Mouse (Mus musculus) lung, postnatal 10 days (tissue): Measurements from ENCODE around the gene Tacstd2.
"Not testable (repeated sequence)": the region's sequence is repeated elsewhere in the genome, so short reads cannot be mapped to it uniquely, and the experiment has no call there.

Experiments
- DNase-seq: peaks from one replicate; pipeline ENCODE4 v3.0.0; 2021

The Tacstd2 gene

GRCm38 (mm10) chr6:67535777-67536054, at the start of gene Tacstd2:
Gene Tacstd2, minus strand, starts transcription at chr6:67535796.
- DNase-seq: peak; percentile 36

DNA sequence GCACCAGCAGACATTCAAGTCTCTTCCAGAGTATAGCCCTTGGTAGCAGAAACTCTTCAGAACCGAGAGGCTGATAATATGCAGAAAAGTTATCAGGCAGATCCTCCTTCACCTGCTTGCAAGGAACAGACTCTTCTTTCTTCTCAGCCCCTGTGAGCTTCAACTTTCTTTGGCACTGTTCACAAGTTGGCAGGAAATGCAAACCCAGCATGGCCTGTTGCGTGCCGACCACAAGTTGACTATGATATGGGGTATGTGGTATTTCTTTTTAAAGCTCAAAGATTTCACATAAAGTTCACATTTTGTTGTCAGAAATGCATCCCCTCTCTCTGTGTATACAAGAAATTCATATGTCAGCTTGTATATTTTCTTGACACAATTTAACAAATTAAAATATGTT, 30.7 kb upstream of the Tacstd2 start:
- no peak for DNase-seq

- DNase-seq: no peak
These were observed 19.8 kb upstream of the Tacstd2 start for GRCm38 (mm10) chr6:67555376-67555775.

- DNase-seq: peak; percentile 24
These were observed 14.0 kb upstream of the Tacstd2 start for GRCm38 (mm10) chr6:67549550-67549949.

DNA sequence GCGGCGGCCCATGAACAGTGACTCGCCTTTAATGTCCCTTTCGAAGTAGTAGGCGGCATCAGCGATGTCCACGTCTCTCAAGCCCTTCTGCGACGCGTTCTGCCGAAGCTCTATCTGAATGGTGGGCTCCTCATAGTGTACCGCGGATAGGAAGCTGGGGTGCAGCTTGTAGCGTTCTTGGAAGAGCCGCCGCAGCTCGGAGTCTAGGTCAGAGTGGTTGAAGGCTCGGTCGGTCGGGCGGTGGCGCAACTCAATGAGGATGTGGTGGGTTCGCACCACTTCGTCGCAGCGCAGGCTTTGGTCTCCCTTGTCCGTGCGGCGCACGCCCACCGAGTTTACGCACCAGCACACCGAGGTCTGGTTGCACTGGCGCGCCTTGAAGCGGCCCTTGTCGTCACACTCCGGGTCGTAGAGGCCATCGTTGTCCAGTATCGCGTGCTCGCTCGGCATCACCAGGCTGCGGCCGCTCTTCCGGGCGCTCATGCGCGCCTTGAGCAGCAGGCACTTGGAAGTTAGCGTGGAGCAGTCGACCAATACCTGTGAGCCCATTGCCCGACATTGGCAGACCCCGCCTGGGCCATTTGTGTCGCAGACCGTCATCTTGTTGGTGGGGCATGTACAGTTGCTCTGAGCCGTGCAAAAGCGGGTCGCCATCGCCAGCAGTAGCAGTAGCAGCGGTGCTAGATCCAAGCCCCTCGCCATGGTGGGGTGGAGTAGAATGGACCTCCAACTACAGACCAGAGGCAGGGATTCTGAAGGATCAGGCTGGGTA, 405 bp downstream of the Tacstd2 start:
- peak; percentile 14 for DNase-seq

DNA sequence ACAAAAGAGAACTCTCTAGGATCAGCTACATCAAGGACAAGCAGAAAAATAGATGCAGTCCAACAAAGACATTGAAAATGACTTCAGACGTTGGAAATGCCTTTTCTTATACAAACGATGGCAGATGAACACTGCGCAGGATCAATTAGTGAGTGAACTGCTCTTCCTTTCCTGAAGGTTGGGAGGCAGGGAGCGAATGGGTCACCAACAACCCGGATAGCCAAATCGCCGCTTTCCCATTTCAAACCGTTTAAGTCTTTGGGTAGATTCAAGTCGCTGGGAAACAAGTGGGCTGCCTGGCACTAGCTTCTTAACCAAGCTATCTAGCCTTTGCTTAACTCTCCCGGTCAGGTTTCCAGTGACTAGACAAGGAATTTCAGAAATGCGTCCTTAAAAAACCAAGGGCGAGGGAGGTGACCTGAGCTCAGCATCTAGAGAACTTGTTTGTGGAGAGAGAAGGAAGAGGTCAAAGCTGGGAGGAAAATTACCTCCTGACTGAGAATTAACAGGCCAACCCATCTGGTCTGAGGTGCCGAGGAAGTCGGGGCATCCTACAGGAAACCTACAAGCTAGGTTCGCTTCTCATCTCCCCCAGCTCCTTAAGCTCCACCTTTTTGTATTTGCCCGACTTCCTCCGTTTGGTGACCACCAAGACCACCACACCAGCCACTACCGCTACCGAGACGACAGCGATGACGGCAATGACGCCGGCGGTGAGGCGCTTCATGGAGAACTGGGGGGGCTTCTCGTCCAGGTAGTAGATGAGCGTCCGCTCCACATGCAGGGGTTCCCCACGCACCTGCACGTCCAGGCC, 1.2 kb downstream of the Tacstd2 start:
- DNase-seq: no peak

DNA sequence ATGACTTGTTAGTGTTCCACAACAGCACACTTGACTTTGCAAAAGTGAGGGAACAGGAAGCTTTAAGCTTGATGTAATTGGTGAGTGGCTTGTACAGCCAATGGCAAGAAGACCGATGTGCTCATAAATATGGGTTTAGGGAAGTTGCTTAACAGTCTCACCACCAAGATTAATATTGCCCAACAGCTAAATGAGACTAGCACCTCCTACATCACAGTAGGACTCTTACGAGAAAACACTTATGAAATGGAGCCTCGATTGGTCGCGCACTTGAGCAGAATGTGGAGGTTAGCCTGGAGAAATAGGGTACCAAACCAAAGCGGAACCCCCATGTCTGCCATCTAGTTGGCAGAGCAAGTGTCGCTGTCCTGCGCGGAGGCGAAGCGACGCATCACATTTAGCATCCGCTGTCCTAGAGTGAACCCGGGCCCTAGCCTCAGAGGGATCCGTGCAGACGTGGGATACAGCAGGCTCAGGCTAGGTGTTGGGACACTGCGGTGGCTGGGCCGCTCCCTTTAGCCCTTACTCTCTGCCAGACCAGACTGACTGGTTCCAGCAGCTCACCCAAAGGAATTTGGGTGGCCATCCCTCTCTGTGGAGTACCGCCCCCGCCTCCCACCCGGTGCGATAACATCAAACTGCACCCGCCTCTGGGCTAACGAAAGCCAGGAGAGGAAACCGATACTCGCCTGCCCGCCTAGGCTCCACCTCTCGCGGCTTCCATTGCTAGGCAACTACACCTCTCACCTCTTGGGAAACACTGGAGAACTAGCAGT, 2.7 kb downstream of the Tacstd2 start:
- DNase-seq: peak; percentile 79

DNA sequence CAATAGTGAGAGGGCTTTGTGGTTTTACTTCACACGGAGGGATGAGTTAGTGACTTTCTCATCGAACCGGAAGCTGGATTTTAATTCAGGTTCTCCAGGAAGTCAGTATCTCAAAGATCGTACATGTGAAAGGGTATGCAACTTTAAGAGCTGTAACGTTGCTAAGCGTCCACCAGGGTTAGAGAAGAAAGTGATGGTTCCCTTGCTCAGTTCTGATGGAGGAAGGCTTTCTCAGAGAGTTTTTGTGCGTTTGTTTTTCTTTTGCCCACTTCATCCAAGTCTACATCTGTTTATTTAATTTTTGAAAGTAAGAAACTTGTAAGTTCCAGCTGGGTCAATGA, 3.8 kb downstream of the Tacstd2 start:
- DNase-seq: no peak

GRCm38 (mm10) chr6:67530992-67531821, 4.4 kb downstream of the Tacstd2 start:
- DNase-seq: peak; percentile 23

GRCm38 (mm10) chr6:67526356-67526755, 9.2 kb downstream of the Tacstd2 start:
- no peak for DNase-seq

GRCm38 (mm10) chr6:67510752-67511151, 24.8 kb downstream of the Tacstd2 start:
- peak; percentile 53 for DNase-seq

GRCm38 (mm10) chr6:67501938-67502337, 33.7 kb downstream of the Tacstd2 start:
- not testable (repeated sequence) for DNase-seq

DNA sequence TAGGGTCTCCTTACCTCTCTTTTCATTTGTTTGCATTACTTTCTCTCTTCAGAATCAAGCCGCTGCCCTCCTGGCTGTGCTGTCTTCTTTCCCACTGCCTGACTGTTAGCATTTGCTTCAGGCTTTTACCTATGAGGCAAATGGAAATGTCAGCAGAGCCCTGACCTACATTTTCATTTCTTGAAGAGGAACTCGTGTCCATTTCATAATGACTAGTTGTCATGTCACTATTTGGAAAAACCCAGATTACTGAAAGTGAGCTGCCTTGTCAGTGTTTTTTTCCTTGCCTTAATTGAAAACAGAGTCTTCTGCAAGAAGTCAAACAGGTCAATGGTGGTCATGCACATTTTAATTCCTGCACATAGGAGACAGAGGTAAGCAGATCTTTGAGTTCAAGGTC, 43.8 kb downstream of the Tacstd2 start, which contains the start of gene Il23r:
Gene Il23r (minus strand): TSS at position 101 of the 400 bp plus-strand sequence.
- DNase-seq: no peak
